Mouse (Mus musculus): ENCODE results near the gene Cdk12. TPM values are rescaled to one million over a fixed set of nuclear protein-coding genes. Genes with fewer than 3 reads are reported as not detected.
"Not testable (repeated sequence)": the region's sequence is repeated elsewhere in the genome, so short reads cannot be mapped to it uniquely, and the experiment has no call there.

The Cdk12 gene
- polyA plus RNA-seq, 1 experiment from 2014 or later = 13.9 TPM

DNA sequence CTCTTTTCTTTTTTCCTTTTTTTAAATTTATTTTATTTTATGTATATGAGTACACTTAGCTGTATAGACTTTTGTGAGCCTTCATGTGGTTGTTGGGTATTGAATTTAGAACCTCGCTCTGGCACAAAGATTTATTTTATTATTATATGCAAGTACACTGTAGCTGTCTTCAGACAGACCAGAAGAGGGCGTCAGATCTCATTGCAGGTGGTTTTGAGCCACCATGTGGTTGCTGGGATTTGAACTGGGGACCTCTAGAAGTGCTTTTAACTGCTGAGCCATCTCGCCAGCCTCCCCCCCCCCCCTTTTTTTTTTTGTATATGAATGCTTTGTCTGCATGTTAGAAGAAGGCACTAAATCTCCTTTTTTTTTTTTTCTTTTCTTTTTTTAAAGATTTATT lies 35.6 kb downstream of the Cdk12 start:
- Histone ChIP-seq H3K9ac (ENCODE audit: low read length) (no peak overlapping the region), H3K27ac (ENCODE audit: low read depth) (no peak overlapping the region), H3K27me3 (replicated peaks; ENCODE audit: control insufficient read depth, insufficient read depth, low read length) (no peaks in the 10 kb centered on the region), H3K4me2 (ENCODE audit: low read length) (no peak overlapping the region), H3K4me1 (replicated peaks; ENCODE audit: control insufficient read depth, insufficient read depth, low read length) (no peaks in the 10 kb centered on the region), H3K9me3 (ENCODE audit: control insufficient read depth, low read length) (no peaks in the 10 kb centered on the region), H3K4me3 (ENCODE audit: low read depth, low read length) (no peak overlapping the region), H3K36me3 (ENCODE audit: control insufficient read depth, insufficient read depth, low read length) (peaks cover 90% of the 10 kb centered on the region)
- 81% methylated on average over 3 of the region's 3 CpGs for WGBS
- DNase-seq (ENCODE audit: low spot score) = no peak
- ATAC-seq (replicated peaks; ENCODE audit: low FRiP score, low TSS enrichment, low read depth) = no peak

DNA sequence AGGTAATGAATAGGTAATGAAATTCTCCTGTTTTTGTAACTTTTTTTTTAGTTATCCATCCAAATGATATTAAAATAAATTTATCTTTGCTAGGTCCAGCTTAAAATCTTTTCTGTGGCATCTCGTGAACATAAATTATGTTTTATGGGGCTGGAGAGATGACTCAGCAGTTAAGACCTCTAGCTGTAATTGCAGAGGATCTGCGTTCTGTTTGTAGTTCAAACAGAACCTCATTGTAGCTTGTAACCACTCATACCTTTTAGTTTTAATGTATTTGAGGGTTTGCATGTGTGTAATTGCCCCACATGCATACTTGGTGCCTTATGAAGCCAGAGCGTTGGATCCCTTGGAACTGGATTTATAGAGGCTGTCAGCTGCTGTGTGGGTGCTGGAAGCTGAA lies 36.1 kb downstream of the Cdk12 start:
- Histone ChIP-seq H3K27ac (ENCODE audit: low read depth) (no peak overlapping the region), H3K4me2 (ENCODE audit: low read length) (no peak overlapping the region), H3K27me3 (replicated peaks; ENCODE audit: control insufficient read depth, insufficient read depth, low read length) (no peaks in the 10 kb centered on the region), H3K36me3 (ENCODE audit: control insufficient read depth, insufficient read depth, low read length) (peaks cover 90% of the 10 kb centered on the region), H3K9me3 (ENCODE audit: control insufficient read depth, low read length) (no peaks in the 10 kb centered on the region), H3K4me3 (ENCODE audit: low read depth, low read length) (no peak overlapping the region), H3K4me1 (replicated peaks; ENCODE audit: control insufficient read depth, insufficient read depth, low read length) (no peaks in the 10 kb centered on the region), H3K9ac (ENCODE audit: low read length) (no peak overlapping the region)
- ATAC-seq (replicated peaks; ENCODE audit: low FRiP score, low TSS enrichment, low read depth) (no peak), DNase-seq (ENCODE audit: low spot score) (no peak)
- 73% methylated on average over 3 of the region's 3 CpGs for WGBS

DNA sequence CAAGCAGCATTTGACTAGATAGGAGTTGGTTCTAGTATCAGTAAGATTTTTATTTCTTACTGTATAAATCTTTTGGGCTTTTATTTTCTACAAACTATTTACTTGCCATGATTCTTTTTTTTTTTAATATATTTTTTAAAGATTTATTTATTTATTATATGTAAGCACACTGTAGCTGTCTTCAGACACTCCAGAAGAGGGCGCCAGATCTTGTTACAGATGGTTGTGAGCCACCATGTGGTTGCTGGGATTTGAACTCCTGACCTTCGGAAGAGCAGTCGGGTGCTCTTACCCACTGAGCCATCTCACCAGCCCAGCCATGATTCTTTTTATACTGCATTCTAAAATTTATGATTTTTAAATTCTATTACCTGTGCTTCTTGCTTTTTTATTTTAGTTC lies 40.1 kb downstream of the Cdk12 start:
- not testable (repeated sequence) for H3K4me2 ChIP-seq (ENCODE audit: low read length); DNase-seq (ENCODE audit: low spot score); H3K27ac ChIP-seq (ENCODE audit: low read depth); H3K4me1 ChIP-seq (replicated peaks; ENCODE audit: control insufficient read depth, insufficient read depth, low read length); H3K9ac ChIP-seq (ENCODE audit: low read length); H3K4me3 ChIP-seq (ENCODE audit: low read depth, low read length); H3K27me3 ChIP-seq (replicated peaks; ENCODE audit: control insufficient read depth, insufficient read depth, low read length); ATAC-seq (replicated peaks; ENCODE audit: low FRiP score, low TSS enrichment, low read depth); H3K9me3 ChIP-seq (ENCODE audit: control insufficient read depth, low read length)
- peaks cover 91% of the 10 kb centered on the region for H3K36me3 ChIP-seq (ENCODE audit: control insufficient read depth, insufficient read depth, low read length)
- WGBS = 86% methylated on average over 3 of the region's 3 CpGs

DNA sequence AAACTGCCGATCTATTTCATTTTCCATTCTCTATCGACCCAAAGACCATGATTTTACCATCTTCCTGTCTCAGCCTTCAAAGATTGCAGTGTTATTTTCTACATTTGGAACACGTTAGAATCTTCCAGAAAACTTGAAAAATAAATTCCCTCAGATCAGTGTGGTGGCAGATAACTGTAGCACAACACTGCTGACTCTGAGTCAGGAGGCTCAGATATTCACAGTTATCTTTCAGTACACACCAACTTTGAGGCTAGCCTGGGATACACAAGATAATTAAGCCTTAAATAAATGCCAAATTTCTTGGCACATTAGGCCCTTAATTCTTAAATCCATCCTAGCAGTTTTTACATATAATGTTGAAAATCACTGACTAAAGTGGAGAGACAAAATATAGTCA lies 41.6 kb downstream of the Cdk12 start:
- peaks cover 82% of the 10 kb centered on the region for H3K36me3 ChIP-seq (ENCODE audit: control insufficient read depth, insufficient read depth, low read length)
- H3K27me3 ChIP-seq (replicated peaks; ENCODE audit: control insufficient read depth, insufficient read depth, low read length) = no peaks in the 10 kb centered on the region
- ATAC-seq (replicated peaks; ENCODE audit: low FRiP score, low TSS enrichment, low read depth) = no peak

DNA sequence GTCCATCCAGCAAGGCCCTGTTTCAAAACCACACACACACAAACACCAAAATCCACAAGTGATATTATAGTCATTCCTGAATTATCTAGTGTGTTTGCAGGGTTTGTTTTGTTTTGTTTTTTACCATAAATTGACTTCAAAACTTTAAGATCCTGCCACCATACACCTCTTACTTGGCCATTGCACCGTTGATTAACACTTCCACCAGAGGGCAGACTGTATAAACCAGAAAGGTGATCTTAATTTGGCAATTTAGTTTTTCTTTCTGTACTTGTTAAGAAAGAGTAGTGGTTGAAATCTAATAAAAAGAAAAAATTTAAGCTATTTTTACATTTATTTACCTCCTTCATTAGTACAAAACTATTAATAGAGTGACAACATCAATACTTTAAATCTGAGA lies 44.5 kb downstream of the Cdk12 start:
- H3K4me2 ChIP-seq (ENCODE audit: low read length) = no peak overlapping the region
- no peak overlapping the region for H3K9ac ChIP-seq (ENCODE audit: low read length)
- no peaks in the 10 kb centered on the region for H3K27me3 ChIP-seq (replicated peaks; ENCODE audit: control insufficient read depth, insufficient read depth, low read length)
- peaks cover 73% of the 10 kb centered on the region for H3K36me3 ChIP-seq (ENCODE audit: control insufficient read depth, insufficient read depth, low read length)
- DNase-seq (ENCODE audit: low spot score) (no peak), ATAC-seq (replicated peaks; ENCODE audit: low FRiP score, low TSS enrichment, low read depth) (no peak)
- H3K27ac ChIP-seq (ENCODE audit: low read depth) = no peak overlapping the region
- WGBS = 81% methylated on average over 1 of the region's 1 CpGs
- no peak overlapping the region for H3K4me3 ChIP-seq (ENCODE audit: low read depth, low read length)
- no peaks in the 10 kb centered on the region for H3K9me3 ChIP-seq (ENCODE audit: control insufficient read depth, low read length)
- no peaks in the 10 kb centered on the region for H3K4me1 ChIP-seq (replicated peaks; ENCODE audit: control insufficient read depth, insufficient read depth, low read length)

More for the DNA sequence above, 41.6 kb downstream of the Cdk12 start:
- Histone ChIP-seq H3K4me3 (ENCODE audit: low read depth, low read length) (no peak overlapping the region), H3K27ac (ENCODE audit: low read depth) (no peak overlapping the region), H3K9me3 (ENCODE audit: control insufficient read depth, low read length) (no peaks in the 10 kb centered on the region), H3K4me1 (replicated peaks; ENCODE audit: control insufficient read depth, insufficient read depth, low read length) (no peaks in the 10 kb centered on the region), H3K4me2 (ENCODE audit: low read length) (no peak overlapping the region), H3K9ac (ENCODE audit: low read length) (no peak overlapping the region)
- 91% methylated on average over 3 of the region's 3 CpGs for WGBS
- no peak for DNase-seq (ENCODE audit: low spot score)

DNA sequence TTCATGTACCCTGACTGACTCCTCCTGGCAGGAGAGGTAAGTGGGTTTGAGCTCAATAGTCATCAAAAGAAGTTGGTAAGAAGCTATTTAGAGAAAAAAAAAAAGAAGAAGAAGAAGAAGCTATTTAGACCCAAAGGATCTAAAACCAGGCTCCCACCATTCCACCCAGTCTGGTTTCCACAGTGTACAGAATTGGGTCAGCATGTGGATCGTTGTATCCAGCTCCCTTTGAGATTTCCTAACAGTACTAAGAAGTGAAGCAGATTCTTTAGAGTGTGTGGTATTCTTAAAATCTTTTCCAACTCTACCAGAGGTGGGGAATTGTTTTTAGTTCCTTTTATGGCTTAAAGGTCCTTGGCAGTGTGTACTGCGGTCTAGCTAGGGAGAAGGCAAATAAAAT lies 50.9 kb downstream of the Cdk12 start:
- H3K4me3 ChIP-seq (ENCODE audit: low read depth, low read length) = no peak overlapping the region
- WGBS = 93% methylated on average over 2 of the region's 2 CpGs
- ATAC-seq (replicated peaks; ENCODE audit: low FRiP score, low TSS enrichment, low read depth) = no peak

DNA sequence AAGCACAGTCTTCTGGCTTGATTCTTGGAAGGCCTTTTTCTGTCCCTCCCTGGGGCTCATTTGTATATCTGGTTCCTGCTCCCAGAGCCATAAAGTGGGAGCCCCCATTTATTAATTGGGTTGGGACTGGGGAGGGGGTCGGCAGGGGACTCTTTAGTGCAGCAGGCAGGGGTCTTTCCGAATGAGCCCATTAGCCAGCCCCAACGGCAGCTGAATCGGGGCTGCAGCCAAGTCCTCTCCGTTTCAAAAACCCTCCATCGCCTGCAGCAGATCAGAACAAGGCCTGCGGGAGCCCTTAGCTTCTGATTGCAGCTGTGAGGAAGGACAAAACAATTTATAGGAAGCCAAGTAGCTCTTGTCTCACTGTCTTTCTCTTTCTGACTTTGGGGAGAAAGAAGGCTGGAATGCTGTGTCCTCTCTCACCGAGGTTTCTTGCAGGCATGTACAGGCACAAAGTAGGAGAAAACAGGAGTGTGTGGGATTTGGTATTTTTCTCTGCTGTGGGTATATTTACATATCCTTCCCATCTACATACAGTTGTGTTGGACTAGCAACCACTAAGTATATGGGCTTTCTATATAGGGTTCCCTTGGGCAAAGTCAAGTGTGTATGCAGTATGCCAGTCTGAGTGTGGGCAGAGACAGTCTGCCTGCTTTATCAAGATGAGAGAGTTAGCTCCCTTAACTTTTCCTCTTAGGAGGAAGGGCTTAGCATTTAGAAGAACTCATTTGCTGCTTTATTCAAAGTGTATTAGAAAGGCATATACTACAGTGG lies 58.0 kb downstream of the Cdk12 start:
- Histone ChIP-seq H3K9ac (ENCODE audit: low read length) (no peak overlapping the region), H3K36me3 (ENCODE audit: control insufficient read depth, insufficient read depth, low read length) (peaks cover 22% of the 10 kb centered on the region), H3K27me3 (replicated peaks; ENCODE audit: control insufficient read depth, insufficient read depth, low read length) (no peaks in the 10 kb centered on the region), H3K27ac (ENCODE audit: low read depth) (no peak overlapping the region), H3K4me3 (ENCODE audit: low read depth, low read length) (no peak overlapping the region), H3K4me2 (ENCODE audit: low read length) (no peak overlapping the region), H3K9me3 (ENCODE audit: control insufficient read depth, low read length) (no peaks in the 10 kb centered on the region), H3K4me1 (replicated peaks; ENCODE audit: control insufficient read depth, insufficient read depth, low read length) (no peaks in the 10 kb centered on the region)
- WGBS = 74% methylated on average over 8 of the region's 8 CpGs
- DNase-seq (ENCODE audit: low spot score) = no peak
- no peak for ATAC-seq (replicated peaks; ENCODE audit: low FRiP score, low TSS enrichment, low read depth)

More for the DNA sequence above, 50.9 kb downstream of the Cdk12 start:
- Histone ChIP-seq H3K9me3 (ENCODE audit: control insufficient read depth, low read length) (no peaks in the 10 kb centered on the region), H3K9ac (ENCODE audit: low read length) (no peak overlapping the region), H3K4me1 (replicated peaks; ENCODE audit: control insufficient read depth, insufficient read depth, low read length) (no peaks in the 10 kb centered on the region), H3K27me3 (replicated peaks; ENCODE audit: control insufficient read depth, insufficient read depth, low read length) (no peaks in the 10 kb centered on the region), H3K36me3 (ENCODE audit: control insufficient read depth, insufficient read depth, low read length) (peaks cover 27% of the 10 kb centered on the region), H3K4me2 (ENCODE audit: low read length) (no peak overlapping the region), H3K27ac (ENCODE audit: low read depth) (no peak overlapping the region)
- no peak for DNase-seq (ENCODE audit: low spot score)

DNA sequence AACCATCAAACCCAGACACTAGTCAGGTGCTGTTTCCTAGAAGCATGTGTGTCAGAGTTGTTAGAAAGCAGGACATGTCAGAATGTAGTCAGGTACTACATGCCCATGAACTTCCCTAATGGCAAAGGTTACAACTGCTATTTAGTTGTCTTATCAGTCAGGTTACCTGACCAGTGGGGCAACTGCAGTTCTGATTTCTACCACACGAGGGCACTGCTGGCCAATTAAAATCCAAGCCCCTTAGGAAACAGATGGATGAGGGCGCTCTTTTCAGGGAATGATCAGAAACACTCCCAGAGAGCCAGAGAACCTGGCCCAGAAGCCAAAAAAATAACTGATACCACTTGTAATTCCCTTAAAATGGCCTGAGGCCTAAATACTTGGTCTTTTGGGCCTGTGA lies 62.2 kb downstream of the Cdk12 start:
- DNase-seq (ENCODE audit: low spot score) = peak; percentile 98
- no peak overlapping the region for H3K9ac ChIP-seq (ENCODE audit: low read length)
- no peak overlapping the region for H3K27ac ChIP-seq (ENCODE audit: low read depth)
- H3K27me3 ChIP-seq (replicated peaks; ENCODE audit: control insufficient read depth, insufficient read depth, low read length) = no peaks in the 10 kb centered on the region
- no peaks in the 10 kb centered on the region for H3K4me1 ChIP-seq (replicated peaks; ENCODE audit: control insufficient read depth, insufficient read depth, low read length)
- no peak for ATAC-seq (replicated peaks; ENCODE audit: low FRiP score, low TSS enrichment, low read depth)
- no peaks in the 10 kb centered on the region for H3K9me3 ChIP-seq (ENCODE audit: control insufficient read depth, low read length)
- no peak overlapping the region for H3K4me2 ChIP-seq (ENCODE audit: low read length)
- H3K36me3 ChIP-seq (ENCODE audit: control insufficient read depth, insufficient read depth, low read length) = peaks cover 57% of the 10 kb centered on the region
- WGBS = 2% methylated on average over 2 of the region's 2 CpGs
- H3K4me3 ChIP-seq (ENCODE audit: low read depth, low read length) = no peak overlapping the region

DNA sequence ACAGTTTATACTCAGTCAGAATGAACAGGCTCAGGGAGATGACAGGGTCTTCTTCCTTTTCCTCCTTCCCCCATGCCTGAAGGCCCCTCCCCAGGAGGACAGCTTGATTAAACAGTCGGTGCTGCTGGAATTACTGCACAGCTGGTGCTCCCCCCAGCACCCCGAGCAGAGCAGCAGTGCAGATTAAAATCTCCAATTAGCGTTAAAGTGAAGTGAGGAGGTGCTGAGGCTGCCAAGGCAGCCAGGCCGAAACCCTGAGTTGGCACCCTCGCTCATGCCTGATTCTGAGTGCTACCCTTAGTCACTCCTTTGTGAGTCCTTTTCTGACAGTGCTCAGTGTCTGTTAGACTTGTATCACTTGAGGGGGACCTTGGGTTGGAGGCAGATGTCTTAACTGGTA lies 63.0 kb downstream of the Cdk12 start:
- Histone ChIP-seq H3K27me3 (replicated peaks; ENCODE audit: control insufficient read depth, insufficient read depth, low read length) (no peaks in the 10 kb centered on the region), H3K9me3 (ENCODE audit: control insufficient read depth, low read length) (no peaks in the 10 kb centered on the region), H3K4me3 (ENCODE audit: low read depth, low read length) (no peak overlapping the region), H3K4me2 (ENCODE audit: low read length) (no peak overlapping the region), H3K27ac (ENCODE audit: low read depth) (no peak overlapping the region), H3K36me3 (ENCODE audit: control insufficient read depth, insufficient read depth, low read length) (peaks cover 64% of the 10 kb centered on the region), H3K4me1 (replicated peaks; ENCODE audit: control insufficient read depth, insufficient read depth, low read length) (no peaks in the 10 kb centered on the region), H3K9ac (ENCODE audit: low read length) (no peak overlapping the region)
- DNase-seq (ENCODE audit: low spot score) (no peak), ATAC-seq (replicated peaks; ENCODE audit: low FRiP score, low TSS enrichment, low read depth) (no peak)
- WGBS = 80% methylated on average over 5 of the region's 5 CpGs

Data from intestine, embryonic 14.5 days (tissue).